Mouse (Mus musculus) gastrocnemius, adult 8-10 months (tissue): ENCODE measurements around the gene Haghl. TPM values are rescaled to one million over a fixed set of nuclear protein-coding genes. Genes with fewer than 3 reads are reported as not detected.
"Not testable (repeated sequence)": the region's sequence is repeated elsewhere in the genome, so short reads cannot be mapped to it uniquely, and the experiment has no call there.

Experiments
- DNase-seq, 2 experiments: peaks; one replicate each; pipeline ENCODE4 v3.0.0; 2022; ENCODE audit warnings: low spot score in 2 of 2
- microRNA-seq: library from miRNA; unstranded; fragments of <30 nt; microRNA quantifications from one replicate; pipeline ENCODE4 v1.2.0, GENCODE M21; 2022
- total RNA-seq, 4 experiments: library from RNA; stranded (reverse); gene quantifications; 2 replicates each; pipeline ENCODE4 v1.2.4; 2022

The Haghl gene
- total RNA-seq, 4 experiments from 2014 or later, result 9.4 to 12.1 (median 10.1) TPM

GRCm38 (mm10) chr17:25748238-25748637 lies 37.2 kb downstream of the Haghl start:
- DNase-seq, result no peak

- no peak for DNase-seq
These were observed 41.2 kb downstream of the Haghl start for GRCm38 (mm10) chr17:25744311-25744710.

GRCm38 (mm10) chr17:25743831-25744230 lies 41.6 kb downstream of the Haghl start:
- DNase-seq, result no peak

GRCm38 (mm10) chr17:25741471-25741870 lies 44.0 kb downstream of the Haghl start:
- not testable (repeated sequence) for DNase-seq

- DNase-seq, result no peak
These were observed 46.6 kb downstream of the Haghl start for GRCm38 (mm10) chr17:25738861-25739260.

- DNase-seq, result no peak
These were observed 49.7 kb downstream of the Haghl start, which contains the start of gene Mslnl for GRCm38 (mm10) chr17:25735745-25736144. Mslnl (plus strand) TSS chr17:25736042.

GRCm38 (mm10) chr17:25735246-25735645 lies 50.2 kb downstream of the Haghl start:
- DNase-seq, result no peak

GRCm38 (mm10) chr17:25732082-25732481 lies 53.4 kb downstream of the Haghl start:
- DNase-seq, result peak; percentile 68 to 72

Small RNAs within 50 kb of the gene (microRNA-seq; reads per million reads assigned to microRNA genes)
- gene Gm25083 (not detected), gene Mir3082 (not detected), gene Mir6966 (not detected)

Other genes starting within 250 kb of the Haghl start
- gene Sox8, start 215.0 kb downstream of the Haghl start, total RNA-seq, result under 1 TPM; 0.19 to 0.76 (median 0.70) TPM
- 10 to 100 TPM; 10.4 to 14.1 (median 10.8) TPM for gene Lmf1, start 206.6 kb downstream of the Haghl start, total RNA-seq
- not detected for gene Gng13, start 68.5 kb downstream of the Haghl start, total RNA-seq
- 1 to 10 TPM in 1 of 4 experiments, under 1 TPM in 3; 0.87 to 1.4 (median 0.94) TPM for gene Chtf18, start 58.3 kb downstream of the Haghl start, total RNA-seq
- gene Rpusd1, start 58.0 kb downstream of the Haghl start, total RNA-seq, result 1 to 10 TPM; 2.4 to 3.5 (median 3.1) TPM
- gene Mslnl, start 49.6 kb downstream of the Haghl start, total RNA-seq, result not detected
- gene Msln, start 31.3 kb downstream of the Haghl start, total RNA-seq, result under 1 TPM in 2 of 4 experiments, not detected in 2; 0.13 TPM
- 10 to 100 TPM; 24.4 to 29.6 (median 26.5) TPM for gene Narfl, start 11.9 kb downstream of the Haghl start, total RNA-seq
- gene Ccdc78, start 907 bp upstream of the Haghl start, total RNA-seq, result not detected
- 10 to 100 TPM; 46.3 to 53.3 (median 47.6) TPM for gene Fam173a, start 7.2 kb upstream of the Haghl start, total RNA-seq
- 1 to 10 TPM in 1 of 4 experiments, not detected in 3; 1.2 TPM for gene AC134908.4, start 10.0 kb upstream of the Haghl start, total RNA-seq
- gene Metrn, start 11.5 kb upstream of the Haghl start, total RNA-seq, result 10 to 100 TPM; 39.6 to 52.1 (median 46.8) TPM
- 1 to 10 TPM in 1 of 4 experiments, under 1 TPM in 3; 0.27 to 1.0 (median 0.71) TPM for gene Fbxl16, start 23.4 kb upstream of the Haghl start, total RNA-seq
- gene Wdr24, start 38.0 kb upstream of the Haghl start, total RNA-seq, result 10 to 100 TPM in 3 of 4 experiments, 1 to 10 TPM in 1; 9.8 to 13.2 (median 11.7) TPM
- 10 to 100 TPM; 11.0 to 13.0 (median 11.4) TPM for gene Jmjd8, start 43.2 kb upstream of the Haghl start, total RNA-seq
- 100 to 1,000 TPM in 1 of 4 experiments, 10 to 100 TPM in 3; 87.3 to 101 (median 91.1) TPM for gene Stub1, start 47.7 kb upstream of the Haghl start, total RNA-seq
- 10 to 100 TPM in 3 of 4 experiments, 1 to 10 TPM in 1; 9.5 to 18.5 (median 16.7) TPM for gene Rhbdl1, start 51.6 kb upstream of the Haghl start, total RNA-seq
- gene Gm20683, start 56.1 kb upstream of the Haghl start, total RNA-seq, result 10 to 100 TPM in 2 of 4 experiments, 1 to 10 TPM in 2; 9.1 to 15.3 (median 12.3) TPM
- gene Rhot2, start 59.2 kb upstream of the Haghl start, total RNA-seq, result 10 to 100 TPM; 63.3 to 72.7 (median 68.0) TPM
- 1 to 10 TPM in 1 of 4 experiments, under 1 TPM in 3; 0.36 to 1.6 (median 0.84) TPM for gene Wdr90, start 75.8 kb upstream of the Haghl start, total RNA-seq
- gene Mcrip2, start 83.1 kb upstream of the Haghl start, total RNA-seq, result 100 to 1,000 TPM in 1 of 4 experiments, 10 to 100 TPM in 3; 87.4 to 108 (median 92.5) TPM
- gene Mettl26, start 89.4 kb upstream of the Haghl start, total RNA-seq, result 10 to 100 TPM; 27.4 to 42.1 (median 31.3) TPM
- under 1 TPM; 0.15 to 0.62 (median 0.38) TPM for gene Wfikkn1, start 95.2 kb upstream of the Haghl start, total RNA-seq
- 10 to 100 TPM in 3 of 4 experiments, 1 to 10 TPM in 1; 7.9 to 13.3 (median 12.7) TPM for gene Rab40c, start 134.1 kb upstream of the Haghl start, total RNA-seq
- gene Pigq, start 159.3 kb upstream of the Haghl start, total RNA-seq, result 10 to 100 TPM; 18.1 to 21.0 (median 18.8) TPM
- not detected for gene Nhlrc4, start 159.3 kb upstream of the Haghl start, total RNA-seq
- gene A930017K11Rik, start 166.9 kb upstream of the Haghl start, total RNA-seq, result not detected
- gene Capn15, start 200.1 kb upstream of the Haghl start, total RNA-seq, result 1 to 10 TPM; 2.9 to 5.0 (median 4.1) TPM